Mouse (Mus musculus) 416B (cell line): ENCODE data around the gene Gtf2f1.

Experiments used
- DNase-seq: peaks from one replicate; pipeline ENCODE4 v3.0.0; 2011; ENCODE audit warnings: low read depth

The Gtf2f1 gene

DNA sequence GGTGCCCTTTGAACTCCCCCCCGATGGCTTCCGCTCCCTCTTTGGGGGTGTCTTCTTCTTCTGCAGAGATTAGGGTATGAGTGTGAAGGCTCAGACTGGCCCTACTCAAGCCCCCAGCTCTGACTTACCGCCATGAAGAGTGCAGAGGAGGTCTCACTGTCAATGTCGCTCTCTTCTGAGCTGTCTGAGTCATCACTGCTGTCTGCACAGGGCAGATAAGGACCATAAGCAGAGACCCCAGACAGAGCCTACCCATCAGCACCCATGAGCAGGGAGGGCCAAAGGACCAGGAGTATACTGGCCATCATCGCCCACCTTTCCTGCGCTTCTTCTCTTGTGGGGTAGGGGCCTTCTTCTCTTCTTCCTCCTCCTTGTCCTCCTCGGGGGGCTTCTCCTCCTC is 7.1 kb downstream of the Gtf2f1 start:
- no peak for DNase-seq

DNA sequence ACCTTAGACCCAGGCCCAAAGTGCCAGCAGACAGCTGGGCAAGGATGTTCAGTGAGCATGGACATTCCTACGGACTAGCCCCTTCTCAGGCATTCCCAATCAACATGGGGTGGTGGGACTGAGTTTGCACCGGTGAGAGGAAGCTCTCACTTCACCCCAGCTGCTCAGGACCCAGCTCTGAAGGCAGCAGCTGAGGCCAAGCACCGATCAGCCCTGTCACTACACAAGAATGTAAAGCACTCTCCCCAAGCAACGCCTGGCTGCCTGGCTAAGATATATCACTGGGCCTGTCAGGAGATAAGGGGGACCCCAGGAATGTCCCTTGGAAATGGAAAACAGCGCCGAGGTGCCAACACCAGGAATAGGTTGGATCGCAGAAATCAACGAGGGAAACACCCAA is 9.9 kb downstream of the Gtf2f1 start:
- no peak for DNase-seq

DNA sequence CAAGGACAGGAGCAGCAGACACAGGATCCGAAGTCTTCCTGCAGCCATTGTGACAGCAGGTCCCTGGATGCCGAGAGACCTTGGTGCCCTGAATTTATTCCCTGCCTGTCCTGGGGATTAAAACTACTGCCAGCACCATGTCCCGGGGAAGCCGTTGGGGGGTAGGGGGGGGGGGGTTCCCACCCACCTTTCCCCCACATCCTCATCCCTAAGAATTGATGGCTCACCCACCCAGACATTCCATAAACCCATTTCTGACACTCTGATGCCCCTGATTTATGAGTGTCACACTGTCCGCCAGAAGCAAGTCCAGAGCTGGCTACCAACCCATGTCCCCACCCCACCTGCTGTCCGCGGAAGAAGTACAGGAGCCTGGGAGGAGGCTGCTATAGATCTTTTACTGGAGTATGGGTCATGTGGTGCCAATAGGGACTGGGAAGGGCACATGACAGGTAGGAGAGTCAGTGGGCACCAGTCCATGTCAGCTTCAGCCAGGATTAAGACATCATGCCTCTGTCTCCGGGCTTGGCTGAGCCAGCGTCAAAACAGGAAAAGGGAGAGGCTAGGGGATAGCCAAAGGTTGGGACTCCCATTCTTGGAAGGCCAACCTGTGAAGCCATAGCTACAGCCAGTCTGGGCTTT is 11.0 kb downstream of the Gtf2f1 start, which contains the start of gene Pspn:
Gene Pspn (minus strand): TSS at position 51 of the 642 bp plus-strand sequence.
- DNase-seq, result no peak

DNA sequence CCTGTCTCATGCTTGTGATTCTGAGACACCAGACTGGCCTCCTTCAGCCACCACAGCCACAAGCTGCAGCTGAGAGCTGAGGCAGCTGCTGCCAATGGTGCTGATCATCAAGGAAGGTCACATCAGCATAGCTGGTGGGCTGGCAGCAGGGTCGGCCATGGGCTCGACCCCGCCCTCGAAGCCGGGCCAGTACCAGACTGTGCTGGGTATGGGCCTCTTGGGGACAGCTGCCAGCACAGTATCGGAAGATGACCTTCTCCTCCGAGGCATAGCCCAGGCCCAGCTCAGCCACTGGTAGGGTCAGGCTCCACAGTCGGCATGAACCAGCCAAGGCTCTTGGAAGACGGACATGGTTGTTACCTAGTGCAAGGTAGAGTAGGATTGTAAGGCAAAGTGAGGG is 11.7 kb downstream of the Gtf2f1 start:
- DNase-seq, result no peak

DNA sequence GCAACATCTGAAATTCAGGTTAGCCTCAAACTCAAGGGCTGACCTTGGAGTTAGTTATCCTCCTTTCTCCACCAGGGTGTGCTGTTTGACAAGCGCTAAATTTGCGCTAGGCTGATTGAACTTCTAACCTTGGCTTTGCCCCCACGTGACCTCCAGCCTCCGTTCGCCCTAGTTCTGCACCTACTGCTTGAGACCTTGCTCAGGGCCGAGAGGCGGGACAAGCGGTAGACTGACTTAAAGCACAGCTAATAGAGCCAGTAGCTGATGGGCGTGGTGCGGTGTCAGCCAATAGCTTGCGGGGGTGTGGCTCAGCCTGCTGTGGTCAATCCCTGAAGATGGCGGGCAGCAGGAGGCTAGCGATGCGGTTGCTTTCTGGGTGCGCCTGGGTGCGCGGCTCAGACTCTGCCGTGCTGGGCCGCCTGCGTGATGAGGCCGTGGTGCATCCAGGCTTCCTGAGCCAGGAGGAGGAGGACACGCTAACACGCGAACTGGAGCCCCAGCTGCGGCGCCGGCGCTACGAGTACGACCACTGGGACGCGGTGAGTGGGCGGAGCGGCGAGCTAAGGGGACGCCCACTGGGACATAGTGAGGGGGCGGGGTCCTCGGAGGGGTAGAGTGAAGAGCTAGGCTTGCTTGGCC is 13.9 kb downstream of the Gtf2f1 start, which contains the start of gene Alkbh7:
Gene Alkbh7 (plus strand): TSS at position 311 of the 639 bp plus-strand sequence.
- DNase-seq, result peak; percentile 100

DNA sequence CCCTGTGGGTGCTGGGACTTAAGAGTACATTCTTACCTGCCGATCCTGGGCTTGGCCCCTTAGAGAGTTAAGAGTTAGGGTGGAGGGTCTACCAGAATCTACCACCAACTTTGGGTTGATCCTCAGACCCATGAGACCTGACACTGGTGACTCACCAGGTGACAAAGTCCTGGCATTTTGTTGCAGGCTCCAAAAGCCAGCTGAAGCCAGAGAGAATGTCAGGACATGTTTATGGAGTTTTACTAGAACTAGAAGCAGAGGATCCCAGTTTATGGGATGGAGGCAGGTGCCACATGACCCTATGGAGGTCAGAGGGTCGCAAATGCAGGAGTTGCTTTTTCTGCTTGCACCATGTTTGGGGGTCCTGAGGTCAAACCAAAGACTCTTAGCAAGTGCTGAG is 14.6 kb downstream of the Gtf2f1 start:
- no peak for DNase-seq

DNA sequence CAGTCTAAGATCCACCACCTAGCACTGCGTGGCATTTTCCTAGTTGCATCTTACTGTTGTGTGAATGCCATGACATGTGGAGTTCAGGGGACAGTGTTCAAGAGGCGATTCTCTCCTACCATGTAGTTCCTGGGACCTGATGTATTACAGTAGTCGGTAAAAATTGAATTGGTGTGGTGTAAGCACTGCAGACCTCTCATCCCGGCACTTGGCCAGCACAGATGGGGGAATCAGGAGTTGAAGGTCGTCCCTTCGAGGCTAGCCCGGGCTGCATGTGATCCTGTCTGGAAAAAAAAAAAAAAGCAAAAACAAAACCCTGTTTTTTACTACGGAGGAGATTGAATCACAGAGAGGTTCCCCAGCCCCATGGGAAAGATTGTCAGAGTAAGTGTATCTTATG is 16.0 kb downstream of the Gtf2f1 start:
- DNase-seq, result no peak

DNA sequence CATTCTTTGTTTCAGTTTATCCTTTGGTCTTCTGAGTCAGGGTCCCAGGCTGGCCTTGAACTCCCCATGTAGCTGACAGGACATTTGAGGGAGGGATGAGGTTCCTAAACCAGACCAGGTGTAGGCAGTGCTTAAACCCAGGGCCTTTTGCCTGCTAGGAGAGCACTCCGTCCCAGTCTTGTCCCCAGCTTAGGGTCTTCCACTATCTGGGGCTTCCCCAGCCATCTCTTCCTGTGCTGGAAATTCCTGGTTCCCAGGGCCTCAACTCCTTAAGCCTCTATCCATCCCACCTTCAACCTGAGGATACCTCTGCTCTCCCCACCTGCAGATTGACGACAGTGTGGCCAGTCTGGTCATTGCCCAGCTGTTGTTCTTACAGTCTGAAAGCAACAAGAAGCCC is 20.1 kb downstream of the Gtf2f1 start:
- DNase-seq, result peak; percentile 8

DNA sequence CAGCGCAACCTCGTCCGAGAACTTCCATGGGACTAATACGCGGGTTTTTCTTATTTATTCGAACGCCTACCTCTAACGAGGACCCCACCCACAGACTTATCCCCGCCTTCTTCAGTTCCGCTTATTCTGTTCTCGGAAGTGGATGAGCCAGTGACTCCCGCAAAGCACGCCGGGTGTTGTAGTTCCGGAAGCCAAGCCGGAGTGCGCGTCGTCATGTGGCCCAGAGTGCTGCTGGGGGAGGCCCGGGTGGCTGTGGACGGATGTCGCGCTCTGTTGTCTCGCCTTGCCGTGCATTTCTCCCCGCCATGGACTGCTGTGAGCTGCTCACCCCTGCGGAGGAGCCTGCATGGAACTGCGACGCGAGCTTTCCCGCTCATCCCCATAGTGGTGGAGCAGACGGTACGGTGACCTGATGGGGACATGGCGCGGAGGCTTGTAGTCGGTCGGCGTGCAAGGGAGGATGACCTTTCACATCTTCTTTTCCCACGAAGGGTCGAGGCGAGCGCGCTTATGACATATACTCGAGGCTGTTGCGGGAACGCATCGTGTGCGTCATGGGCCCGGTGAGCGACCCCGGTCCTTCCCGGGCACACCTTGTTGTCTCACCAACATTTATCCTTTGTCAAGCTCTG is 20.9 kb downstream of the Gtf2f1 start, which contains the start of gene Clpp:
Gene Clpp (plus strand): TSS at position 191 of the 632 bp plus-strand sequence.
- peak; percentile 98 for DNase-seq

DNA sequence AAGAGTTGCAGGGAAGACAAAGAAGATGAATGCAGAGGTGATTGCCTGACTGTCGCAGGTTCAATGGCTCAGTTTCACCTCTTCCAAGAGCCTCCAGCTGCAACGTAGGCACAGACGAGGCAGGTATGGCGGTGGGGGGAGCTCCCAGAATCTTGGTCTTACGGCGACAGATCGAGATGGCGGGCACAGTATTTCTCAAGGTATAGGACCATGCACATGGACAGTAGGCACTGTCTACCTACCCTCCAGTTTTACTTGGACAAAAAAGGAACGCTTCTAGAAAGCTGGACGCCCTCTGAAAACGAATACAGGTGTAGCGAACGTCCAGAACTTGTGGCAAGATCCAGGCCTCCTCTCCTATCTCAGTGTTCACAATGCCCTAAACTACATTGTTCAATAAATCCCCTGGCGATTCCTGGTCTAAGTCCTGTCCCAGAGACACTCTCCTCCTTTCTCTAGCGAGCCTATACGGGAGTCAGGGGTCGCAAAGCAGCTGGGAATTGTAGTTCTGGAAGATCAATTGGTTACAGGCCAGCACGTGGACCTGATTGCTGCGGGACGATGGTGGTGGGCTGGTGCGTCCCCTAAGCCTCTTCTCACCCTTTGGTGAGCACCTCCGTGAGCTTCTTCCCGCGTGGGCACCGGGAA is 21.5 kb downstream of the Gtf2f1 start:
- peak; percentile 94 for DNase-seq

DNA sequence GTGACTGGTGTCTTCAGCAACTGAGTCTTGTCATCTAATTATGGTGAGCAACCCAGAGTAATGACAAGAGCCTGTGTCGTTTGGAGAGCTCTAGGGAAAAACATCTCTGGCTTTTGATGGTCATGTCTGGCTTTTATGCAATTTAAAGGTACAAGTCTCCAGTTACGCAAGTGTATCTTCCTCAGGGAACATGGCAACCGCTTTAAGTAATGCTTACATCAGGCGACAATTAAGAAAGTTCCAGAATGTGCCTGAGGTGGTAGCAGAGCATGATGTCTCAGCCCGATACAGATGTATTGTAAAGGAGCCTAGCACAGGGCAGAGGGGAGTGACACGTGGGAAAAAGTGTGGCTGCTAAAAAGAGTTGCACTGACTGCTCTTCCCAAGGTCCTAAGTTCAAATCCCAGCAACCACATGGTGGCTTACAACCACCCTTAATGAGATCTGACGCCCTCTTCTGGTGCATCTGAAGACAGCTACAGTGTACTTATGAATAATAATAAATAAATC is 22.1 kb downstream of the Gtf2f1 start:
- peak; percentile 31 for DNase-seq

DNA sequence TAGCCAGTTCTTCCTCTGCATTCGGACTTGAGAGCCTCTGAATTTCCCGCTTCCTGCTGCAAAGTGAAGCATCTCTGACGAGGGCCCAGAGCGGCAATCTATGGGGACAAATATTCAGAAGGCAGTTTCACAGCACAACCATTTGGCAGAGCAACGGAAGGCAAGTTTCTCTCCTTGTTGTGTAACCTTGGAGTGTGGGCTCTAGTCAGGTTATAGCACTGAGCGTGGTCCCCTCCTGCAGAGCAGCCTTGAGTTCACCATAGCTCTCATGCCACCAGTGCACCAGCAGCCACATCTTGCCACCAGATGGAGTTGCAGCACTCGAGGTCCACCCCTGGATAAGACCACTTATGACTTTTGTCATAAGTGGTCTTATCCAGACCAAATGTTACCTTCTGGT is 22.6 kb downstream of the Gtf2f1 start:
- DNase-seq, result peak; percentile 17

DNA sequence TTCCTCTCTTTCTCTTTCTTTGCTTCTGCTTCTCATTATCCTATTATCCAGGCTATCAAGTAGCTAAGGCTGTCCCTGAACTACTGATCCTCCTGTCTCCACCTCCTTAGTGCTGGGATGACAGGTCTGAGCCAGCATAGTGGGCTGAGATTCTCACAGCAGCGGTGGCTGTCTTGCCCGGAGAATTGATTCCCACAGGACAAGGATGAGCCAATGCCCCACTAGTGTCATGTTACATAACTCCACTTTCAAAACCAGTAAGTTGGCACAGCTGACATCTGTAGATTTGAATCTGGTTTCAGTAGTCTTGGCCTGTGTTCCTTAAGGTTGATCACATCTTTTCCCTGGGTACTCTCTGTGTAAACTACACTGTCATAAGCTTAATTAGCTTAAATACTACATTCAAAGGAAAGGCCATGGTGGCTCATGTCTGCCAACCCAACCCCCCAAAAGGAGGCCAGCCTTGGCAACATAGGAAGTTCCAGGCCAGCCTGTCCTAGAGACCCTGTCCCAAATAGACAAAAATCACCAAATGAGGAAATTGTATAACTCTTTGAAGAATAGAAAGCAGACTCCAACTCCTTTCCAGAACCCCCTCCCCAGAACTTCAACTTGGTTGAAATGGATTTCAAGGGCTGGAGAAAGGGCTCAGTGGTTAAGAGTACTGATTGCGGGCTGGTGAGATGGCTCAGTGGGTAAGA is 24.8 kb downstream of the Gtf2f1 start:
- DNase-seq, result no peak

DNA sequence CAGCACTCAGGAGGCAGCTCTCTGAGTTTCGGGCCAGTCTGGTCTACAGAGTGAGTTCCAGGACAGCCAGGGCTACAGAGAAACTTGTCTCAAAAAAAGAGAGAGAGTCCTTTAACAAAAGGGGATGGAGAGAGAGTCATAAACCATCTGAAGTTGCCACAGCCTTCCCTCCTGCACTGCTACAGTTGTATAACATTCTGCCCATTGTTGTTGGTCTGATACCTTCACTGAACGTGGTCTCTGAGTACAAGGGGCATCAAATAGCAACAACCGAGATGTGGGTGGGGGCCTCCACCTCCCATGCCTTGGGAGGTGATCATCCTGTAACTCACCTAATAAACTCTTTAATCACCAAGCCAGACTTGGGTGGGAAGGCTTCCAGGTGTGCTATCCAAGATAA is 25.4 kb downstream of the Gtf2f1 start:
- no peak for DNase-seq

DNA sequence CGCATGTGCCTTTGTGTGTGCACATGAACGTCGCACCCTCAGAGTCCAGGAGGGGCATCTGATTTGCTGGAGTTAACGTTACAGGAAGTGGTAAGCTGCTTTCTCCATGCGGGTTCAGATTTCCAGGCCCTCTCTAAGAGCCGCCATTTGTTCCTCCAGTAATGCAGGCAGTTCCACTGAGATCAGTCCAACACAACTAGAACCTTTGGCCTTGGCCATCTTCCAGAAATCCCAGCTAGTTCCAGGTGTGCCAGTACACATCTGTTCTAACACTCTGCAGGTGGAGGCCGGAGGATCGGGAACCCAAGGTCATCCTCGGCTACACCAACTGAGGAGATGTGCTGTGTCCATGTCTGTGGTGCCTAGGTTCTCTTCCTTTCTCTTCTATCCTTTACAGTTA is 26.2 kb downstream of the Gtf2f1 start:
- no peak for DNase-seq

DNA sequence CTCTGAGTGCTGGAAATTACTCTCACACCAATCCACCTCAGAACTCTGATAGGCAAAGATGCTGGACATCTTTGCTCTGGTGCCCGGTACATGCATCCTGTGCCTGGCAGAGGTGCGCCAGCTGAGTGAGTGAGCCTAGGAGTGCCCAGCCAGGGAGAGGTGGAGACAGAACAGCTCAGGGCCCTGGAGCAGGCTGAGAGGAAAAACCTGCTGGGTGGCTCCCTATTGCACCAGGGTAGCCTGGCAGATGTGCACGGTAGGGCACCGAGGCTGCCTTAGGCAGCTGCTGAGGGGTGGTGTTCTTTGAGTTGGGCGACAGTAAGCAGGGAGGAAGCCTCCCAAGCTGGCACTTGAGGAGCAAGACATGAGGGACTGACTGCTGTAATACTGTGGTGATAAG is 29.1 kb downstream of the Gtf2f1 start, which contains the start of gene Acer1:
Gene Acer1 (minus strand): TSS at position 114 of the 400 bp plus-strand sequence.
- no peak for DNase-seq

DNA sequence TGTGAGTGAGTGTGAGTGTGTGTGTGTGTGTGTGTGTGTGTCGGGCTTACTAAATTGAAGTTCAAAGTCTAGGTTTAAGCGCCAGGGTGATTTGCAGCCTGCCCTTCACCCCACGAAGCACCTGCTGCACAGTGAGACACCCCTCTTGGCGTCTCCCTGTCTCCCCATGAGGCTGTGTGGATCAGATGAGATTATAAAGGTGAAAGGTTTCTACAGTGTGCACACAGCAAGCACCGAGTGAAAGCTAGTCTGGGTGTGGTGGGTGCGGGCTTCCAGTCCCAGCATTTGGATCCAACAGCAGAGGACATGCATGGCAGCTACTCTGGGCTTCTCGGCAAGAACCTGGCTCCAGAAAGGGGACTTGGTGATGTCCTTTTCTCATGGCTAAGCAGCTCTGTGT is 30.0 kb downstream of the Gtf2f1 start:
- no peak for DNase-seq

DNA sequence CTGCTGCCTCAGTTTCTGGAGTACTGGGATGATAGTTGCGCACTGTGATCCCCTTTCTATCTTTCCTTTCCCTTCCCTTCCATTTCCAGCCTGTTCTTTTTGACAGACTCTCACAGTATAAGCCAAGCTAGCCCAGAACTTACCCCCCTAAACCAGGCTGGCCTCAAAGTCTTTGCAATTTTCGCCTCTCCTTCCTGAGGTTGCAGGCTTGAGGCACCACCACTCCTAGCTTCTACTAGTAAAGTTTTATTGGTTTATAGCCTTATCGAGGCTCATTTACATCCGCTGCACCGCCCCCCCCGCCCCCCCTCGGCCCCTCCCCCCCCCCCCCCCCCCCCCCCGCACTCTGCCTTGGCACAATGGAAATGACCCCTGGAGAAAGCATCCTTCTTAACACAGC is 31.6 kb downstream of the Gtf2f1 start:
- DNase-seq, result no peak

DNA sequence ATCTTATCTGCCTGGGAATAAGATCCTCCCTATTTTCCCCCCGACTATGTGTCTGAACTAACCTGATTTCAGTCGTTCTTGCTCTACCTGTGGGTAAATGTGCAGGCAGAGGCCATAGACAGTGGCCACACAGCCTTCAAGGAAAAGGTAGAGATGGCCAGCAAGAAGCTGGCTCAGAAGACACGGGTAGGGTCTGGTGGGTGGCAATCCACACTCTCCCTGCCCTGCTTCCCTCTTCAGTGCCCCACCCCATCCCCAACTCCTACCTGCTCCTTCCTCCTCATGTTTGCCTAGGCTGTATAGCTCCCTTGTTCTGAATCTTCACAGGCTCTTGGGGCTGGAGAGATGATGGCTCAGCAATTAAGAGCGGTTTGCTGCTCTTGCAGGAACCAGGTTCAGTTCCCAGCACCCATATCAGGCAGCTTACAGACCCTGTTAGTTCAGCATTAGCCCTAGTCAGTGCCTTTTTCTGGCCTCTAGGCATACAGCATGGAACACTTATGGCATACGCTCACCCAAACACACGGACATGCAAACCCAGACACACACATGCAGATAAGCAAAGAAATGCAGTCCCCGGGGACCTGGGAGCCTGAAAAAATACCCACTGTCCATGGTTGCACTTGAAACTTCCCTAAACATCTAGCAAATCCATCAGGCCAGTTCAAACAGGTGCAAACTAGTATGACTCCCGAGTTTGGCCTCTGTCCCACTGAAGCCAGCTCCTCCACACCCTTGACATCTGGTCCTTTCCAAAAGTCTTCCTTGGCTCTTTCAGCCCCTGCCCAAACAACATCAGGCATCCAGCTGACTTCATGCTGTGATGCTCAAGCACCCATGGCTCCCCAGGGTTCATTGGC is 34.3 kb downstream of the Gtf2f1 start:
- no peak for DNase-seq

DNA sequence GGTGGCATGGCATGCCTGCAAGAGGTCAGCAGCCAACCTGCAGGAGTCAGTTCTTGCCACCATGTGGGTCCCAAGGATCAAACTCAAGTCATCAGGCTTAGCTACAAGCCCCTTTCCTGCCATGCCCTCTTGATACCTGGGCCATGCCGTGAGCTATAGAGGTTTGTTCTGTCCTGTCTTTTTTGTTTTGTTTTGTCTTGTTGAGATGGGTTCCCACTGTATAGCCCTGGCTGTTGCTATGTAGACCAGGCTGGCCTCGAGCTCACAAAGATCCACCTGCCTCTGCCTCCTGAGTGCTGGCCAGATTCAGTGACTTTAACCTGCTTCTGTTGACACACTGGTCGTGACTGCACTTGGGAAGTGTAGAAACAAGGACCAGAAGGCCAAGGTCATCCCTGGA is 35.7 kb downstream of the Gtf2f1 start:
- no peak for DNase-seq

DNA sequence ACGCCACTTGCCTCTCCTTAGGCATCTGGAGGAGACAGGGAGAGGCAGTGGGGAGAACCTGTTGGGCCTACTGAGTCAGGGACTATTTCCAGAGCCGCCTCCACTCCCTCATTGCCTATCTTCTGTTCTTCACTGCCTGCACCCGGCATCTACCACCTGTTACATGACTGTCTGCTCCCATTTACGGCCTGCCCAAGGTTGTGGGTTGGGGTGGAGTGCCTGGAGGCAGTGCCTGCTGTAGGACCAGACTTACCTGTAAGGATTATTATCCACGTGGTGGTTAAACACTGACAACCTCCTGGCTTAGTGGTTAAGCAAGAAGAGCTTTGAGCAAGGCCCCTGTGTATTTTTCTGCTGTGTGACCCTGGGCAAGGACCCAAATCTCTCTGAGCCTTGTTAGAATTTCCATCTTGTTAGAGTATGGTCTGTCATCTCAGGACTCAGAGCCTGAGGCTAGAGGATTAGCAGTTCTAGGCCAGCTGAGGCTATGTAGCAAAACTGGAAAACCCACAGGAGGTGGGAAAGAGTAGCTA is 36.3 kb downstream of the Gtf2f1 start:
- no peak for DNase-seq
